Mouse (Mus musculus): ENCODE results near the gene Draxin.
A peak's percentile ranks its signal among the peaks of the same experiment; 100 is the strongest.

The Draxin gene

DNA sequence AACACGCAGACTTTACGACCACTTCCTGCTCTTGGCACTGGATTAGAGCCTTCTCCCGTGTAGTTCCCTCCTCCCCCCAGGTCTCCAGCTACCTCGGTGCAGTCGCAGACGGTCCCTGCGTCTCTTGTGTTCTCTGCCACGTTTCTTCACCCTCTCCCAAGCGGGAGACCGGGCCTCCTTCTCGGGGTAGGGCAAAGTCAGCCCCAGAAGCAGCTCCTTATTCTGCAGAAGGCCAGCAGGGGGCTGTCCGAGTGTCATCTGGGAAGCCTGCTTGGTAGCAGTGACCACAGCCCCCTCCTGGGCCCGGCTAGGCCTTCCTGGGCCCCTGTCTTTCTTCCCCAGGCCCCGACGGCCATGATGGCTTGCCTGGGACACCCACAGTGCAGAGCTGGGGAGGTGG is 15.0 kb downstream of the Draxin start:
- DNase-seq (ENCODE audit: low spot score in 2 of 2), result peak in 1 of 2 experiments; percentile 52

- peak; percentile 80 to 92 for DNase-seq (ENCODE audit: low spot score in 2 of 2)
Measured at GRCm38 (mm10) chr4:148114758-148115391, 15.6 kb downstream of the Draxin start.

DNA sequence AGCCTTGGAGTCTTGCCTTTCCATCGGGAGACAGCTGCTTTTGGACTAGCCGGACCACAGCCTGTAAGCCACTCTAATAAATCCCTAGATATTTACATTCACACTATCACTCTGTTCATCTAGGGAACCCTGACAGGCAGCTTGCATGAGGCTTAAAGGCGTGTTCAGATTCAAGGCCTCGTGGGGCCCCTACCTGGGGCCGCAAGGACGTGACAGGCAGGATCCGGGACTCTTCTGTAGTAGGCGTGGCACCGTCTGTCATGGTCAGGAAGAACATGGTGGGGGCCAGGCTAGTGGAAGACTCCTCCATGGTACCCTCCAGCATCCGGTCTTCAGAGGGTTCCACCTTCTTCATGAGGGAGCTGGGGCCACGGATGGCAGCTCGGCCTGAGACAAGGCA is 18.0 kb downstream of the Draxin start:
- DNase-seq (ENCODE audit: low spot score in 2 of 2), result no peak

GRCm38 (mm10) chr4:148109215-148109614 is 21.3 kb downstream of the Draxin start:
- DNase-seq (ENCODE audit: low spot score in 2 of 2), result no peak

DNA sequence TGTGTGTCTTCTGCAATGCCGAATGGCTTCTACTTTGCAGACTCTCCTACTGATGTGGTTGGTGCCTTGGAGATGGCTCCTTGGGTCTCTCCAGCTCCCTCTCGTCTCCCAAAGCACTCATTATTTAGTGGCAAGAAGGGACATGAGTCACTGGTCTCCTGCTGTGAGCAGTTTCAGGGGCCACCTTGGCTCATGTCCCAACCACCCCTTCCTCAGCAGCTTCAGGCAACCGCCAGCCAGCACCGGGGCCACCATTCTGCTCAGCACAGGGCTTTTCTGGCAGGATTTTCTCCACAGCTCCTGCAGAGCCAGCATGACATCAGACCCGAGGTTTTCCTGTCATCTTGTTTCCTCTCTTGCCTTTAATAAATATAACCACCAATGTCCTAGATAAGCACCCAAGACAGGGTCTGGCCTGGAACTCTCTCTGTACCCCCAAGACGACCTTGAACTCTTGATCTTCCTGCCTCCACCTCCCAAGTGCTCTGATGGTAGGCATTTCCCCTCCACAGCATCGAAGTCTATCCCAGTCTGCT is 21.9 kb downstream of the Draxin start:
- no peak for DNase-seq (ENCODE audit: low spot score in 2 of 2)

DNA sequence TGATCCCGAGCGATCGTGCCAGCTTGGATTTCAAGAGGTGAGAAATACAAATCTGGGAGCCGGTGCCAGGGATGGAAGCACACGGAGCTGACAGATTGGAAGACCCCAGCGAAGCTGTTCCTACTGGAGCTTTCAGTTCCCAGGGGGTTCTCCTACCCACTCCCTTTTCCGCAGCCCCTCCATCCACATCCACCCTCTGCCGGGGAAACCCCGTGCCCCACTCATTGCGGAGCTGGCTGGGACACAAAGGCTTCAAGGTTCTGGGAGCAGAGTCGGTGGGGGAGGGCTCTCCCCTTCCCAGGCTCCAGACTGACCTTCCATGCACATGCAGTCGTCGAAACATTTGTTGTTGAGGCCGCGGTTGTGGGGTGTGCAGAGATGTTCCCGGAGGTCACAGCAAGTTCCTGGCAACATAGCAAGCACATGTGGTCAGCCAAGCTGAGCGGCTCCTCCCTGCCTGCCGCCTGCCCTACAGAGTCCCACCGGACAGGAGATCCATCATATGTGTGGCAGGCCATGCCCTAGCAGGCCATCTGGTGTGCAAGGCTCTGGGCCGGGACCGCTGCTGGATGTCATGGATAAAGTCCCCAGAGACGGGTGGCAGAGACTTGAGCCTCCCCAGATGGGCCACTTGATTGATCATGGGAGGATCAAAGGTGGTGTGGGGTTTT is 22.7 kb downstream of the Draxin start:
- DNase-seq (ENCODE audit: low spot score in 2 of 2), result peak; percentile 60 to 64

DNA sequence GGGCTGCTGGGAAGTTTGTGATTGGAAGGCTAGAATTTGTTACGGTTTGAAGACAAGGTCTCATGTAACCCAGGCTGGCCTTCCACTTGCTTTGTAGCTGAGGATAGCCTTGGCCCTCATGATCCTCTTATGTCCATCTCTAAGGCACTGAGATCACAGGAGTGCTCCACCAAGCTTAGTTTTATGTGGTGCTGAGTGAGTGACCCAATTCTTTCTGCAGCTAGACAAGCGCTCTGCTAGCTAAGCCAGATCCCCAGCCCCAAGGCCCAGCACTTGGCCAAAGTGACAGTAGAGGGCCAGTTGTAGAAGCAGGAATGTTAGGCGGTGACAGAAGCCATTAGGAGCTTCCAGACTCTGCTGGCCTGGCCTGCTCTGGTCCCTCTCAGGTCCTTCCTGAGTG is 26.4 kb downstream of the Draxin start:
- no peak for DNase-seq (ENCODE audit: low spot score in 2 of 2)

GRCm38 (mm10) chr4:148101801-148102527 is 28.5 kb downstream of the Draxin start:
- DNase-seq (ENCODE audit: low spot score in 2 of 2), result peak; percentile 78 to 85

DNA sequence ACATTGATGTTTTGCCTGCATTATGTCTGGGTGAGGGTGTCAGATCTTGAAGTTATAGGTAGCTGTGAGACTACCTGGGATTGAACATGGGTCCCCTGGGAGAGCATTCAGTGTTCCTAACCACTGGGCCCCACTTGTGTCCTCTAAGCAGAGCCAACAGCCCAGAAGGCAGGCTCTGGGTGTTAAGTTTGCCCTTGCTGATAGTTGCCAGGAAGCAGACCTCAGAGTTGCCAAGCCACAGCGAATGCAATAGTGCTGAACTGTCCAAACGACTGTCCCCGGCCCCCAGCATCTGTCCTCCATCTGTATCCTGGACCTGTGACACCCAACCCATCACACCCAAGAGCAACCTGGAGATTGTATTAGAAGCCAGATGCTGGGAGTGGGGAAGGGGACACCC is 31.8 kb downstream of the Draxin start:
- DNase-seq (ENCODE audit: low spot score in 2 of 2), result no peak

DNA sequence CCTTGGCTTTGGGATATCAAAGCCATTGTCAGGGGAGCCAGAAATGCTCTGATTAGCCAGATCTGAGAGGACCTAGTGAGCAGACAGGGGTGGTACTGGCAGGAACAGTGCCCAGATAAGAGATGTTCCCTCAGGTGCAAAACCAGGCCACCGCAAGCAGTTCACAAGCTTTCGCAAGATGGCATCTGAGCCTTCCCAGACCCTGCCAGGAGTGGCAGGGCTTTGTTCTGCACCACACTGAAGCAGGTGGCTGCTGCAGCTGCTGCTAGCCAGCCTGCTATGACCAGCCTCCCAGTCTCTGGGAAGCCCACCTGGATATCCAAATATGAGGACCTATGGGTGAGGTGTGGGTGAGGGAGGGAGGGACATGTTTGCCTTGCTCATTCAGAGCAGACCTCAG is 32.6 kb downstream of the Draxin start:
- DNase-seq (ENCODE audit: low spot score in 2 of 2), result no peak

GRCm38 (mm10) chr4:148095081-148095480 is 35.4 kb downstream of the Draxin start:
- no peak for DNase-seq (ENCODE audit: low spot score in 2 of 2)

GRCm38 (mm10) chr4:148094161-148094560 is 36.3 kb downstream of the Draxin start:
- DNase-seq (ENCODE audit: low spot score in 2 of 2), result no peak

- DNase-seq (ENCODE audit: low spot score in 2 of 2), result no peak
Measured at GRCm38 (mm10) chr4:148092551-148093271, 37.8 kb downstream of the Draxin start.

DNA sequence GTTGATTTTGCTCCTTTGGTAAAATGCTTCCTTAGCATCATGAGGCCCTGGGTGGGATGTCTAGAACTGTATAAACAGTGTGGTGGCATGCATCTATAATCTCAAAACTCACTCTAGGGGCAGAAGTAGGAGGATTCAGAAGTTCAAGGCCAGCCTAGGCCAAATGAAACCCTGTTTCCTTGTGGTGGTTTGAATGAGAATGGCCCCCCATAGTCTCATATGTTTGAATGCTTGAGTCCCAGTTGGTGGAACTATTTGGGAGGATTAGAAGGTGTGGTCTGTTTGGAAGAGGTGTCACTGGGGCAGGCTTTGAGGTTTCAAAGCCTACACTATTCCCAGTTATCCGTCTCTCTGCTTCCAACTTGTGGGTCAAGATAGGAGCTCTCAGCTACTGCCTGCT is 39.3 kb downstream of the Draxin start:
- no peak for DNase-seq (ENCODE audit: low spot score in 2 of 2)

GRCm38 (mm10) chr4:148089166-148089565 is 41.3 kb downstream of the Draxin start:
- no peak for DNase-seq (ENCODE audit: low spot score in 2 of 2)

- DNase-seq (ENCODE audit: low spot score in 2 of 2), result peak; percentile 97
Measured at GRCm38 (mm10) chr4:148087907-148088527, 42.5 kb downstream of the Draxin start, which contains the start of gene Agtrap. Agtrap (minus strand) TSS chr4:148088031.

DNA sequence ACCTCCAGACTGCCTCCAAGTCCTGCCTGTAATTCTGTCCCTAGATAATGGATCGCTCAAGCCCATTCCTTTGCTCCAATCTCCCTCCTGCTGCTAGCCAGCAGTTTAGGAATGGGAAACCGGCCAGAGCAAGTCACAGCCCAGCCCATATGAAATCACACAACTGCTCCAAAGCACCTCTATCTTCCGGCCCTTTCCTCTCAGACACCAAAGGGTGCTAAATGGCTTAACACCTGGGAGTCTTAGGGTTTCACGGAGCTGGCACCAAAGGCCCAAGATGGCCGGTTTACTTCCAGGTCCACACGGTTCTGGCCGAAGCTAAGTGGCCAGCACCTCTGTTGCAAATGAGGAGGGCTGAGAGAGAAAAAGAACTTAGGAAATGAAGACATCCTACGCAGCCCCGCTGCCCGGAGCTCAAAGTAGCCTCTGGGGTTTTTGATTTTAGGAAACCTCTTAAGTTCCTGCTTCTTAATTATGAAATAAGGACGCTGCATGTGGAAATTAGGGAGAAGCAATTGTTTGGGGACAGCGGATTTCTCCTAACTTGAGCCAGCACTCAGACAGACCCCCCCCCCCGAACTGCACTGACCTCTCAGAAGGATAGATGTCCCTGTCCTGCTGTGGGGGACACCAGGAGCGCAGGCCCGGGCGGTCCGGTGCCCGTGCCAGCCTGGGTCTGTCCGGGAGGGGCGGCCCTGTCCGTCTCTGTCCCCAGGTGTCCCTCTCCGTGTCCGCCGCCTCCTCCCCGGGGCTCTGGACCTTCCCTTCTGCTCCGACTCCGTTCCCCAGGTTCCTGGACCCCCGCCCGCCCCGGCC is 43.2 kb downstream of the Draxin start:
- DNase-seq (ENCODE audit: low spot score in 2 of 2), result no peak

GRCm38 (mm10) chr4:148085907-148086305 is 44.6 kb downstream of the Draxin start:
- no peak for DNase-seq (ENCODE audit: low spot score in 2 of 2)

DNA sequence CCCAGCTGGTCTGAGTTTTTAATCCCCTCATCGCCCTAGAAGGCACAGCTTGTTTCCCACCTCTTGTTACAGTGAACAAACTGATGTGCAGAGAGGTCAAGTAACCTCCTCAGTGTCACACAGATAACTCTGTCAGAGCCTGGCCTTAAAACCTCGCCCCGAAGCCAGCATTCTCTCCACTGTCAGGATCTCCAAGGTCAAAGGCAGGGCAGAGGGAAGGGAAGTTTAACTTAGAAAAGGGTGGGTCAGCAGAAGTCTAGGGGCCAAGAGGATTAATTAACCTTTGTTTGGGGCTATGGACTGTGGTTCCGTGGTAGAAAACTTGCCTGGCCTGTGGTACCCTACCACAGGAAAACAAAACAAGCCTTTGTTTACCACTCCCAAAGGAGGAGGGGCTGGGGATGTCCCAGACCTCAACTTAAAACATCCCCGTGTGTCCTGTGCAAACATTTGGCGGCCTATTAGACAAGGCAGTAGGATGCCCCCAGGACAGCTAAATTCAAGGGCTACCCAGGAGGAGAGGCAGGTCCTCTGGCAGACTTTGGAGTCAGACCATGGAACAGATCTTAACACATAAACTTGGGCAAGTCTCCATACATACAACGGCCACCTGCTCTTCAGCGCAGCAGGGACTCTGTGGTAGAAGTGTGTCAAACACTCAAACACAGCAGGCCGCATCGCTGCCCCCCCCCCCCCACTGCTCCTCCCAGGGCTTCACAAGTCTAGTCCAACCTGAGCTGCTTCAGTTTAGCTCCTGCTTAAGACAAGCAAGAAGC is 45.2 kb downstream of the Draxin start:
- no peak for DNase-seq (ENCODE audit: low spot score in 2 of 2)

GRCm38 (mm10) chr4:148084261-148084714 is 46.2 kb downstream of the Draxin start:
- DNase-seq (ENCODE audit: low spot score in 2 of 2), result no peak
